Mouse (Mus musculus) ovary, adult 18-20 months (tissue): ENCODE results near the gene Pkm.

ENCODE experiments used
- DNase-seq: peaks from one replicate; pipeline ENCODE4 v3.0.0; 2022; ENCODE audit warnings: low spot score, mixed read lengths

Pkm gene

GRCm38 (mm10) chr9:59709225-59709624 is 53.1 kb downstream of the Pkm start:
- peak; percentile 24 for DNase-seq

GRCm38 (mm10) chr9:59716275-59716898 is 60.2 kb downstream of the Pkm start:
- DNase-seq, result no peak

GRCm38 (mm10) chr9:59718237-59718636 is 62.1 kb downstream of the Pkm start:
- DNase-seq, result no peak

GRCm38 (mm10) chr9:59721144-59721543 is 65.0 kb downstream of the Pkm start:
- no peak for DNase-seq

- peak; percentile 44 for DNase-seq
These were observed 67.0 kb downstream of the Pkm start for GRCm38 (mm10) chr9:59723096-59723657.

GRCm38 (mm10) chr9:59723791-59724442 is 67.7 kb downstream of the Pkm start:
- DNase-seq, result peak; percentile 14

- DNase-seq, result no peak
These were observed 69.3 kb downstream of the Pkm start for GRCm38 (mm10) chr9:59725515-59725914.

- no peak for DNase-seq
These were observed 71.6 kb downstream of the Pkm start for GRCm38 (mm10) chr9:59727569-59728286.
